Comparison of ENCODE assay signal across 10 mouse cellular contexts in genomic region chr15:79547289-79547820, GRCm38 (mm10). TPM values are rescaled to one million over a fixed set of nuclear protein-coding genes. Genes with fewer than 3 reads are reported as not detected.
DNase-seq lines count a peak whose midpoint lies in the region; ATAC-seq and TF ChIP-seq lines count a peak whose summit lies in the region.
"Had no signal": no experiment of that assay in that cellular context is flagged by ENCODE, and none has a peak within 500 bp of the region (broad histone marks: within the 10 kb centered on the region; RNA-seq: fewer than 3 reads in every experiment).

No protein-coding gene starts in this region.

- intact Hi-C loops in gastrocnemius, adult 2 months (cut with DNase I) = loop anchor here (5.0 to 10.0 kb wide), 2 partner anchors 137 to 175 kb away; partner anchors contain the start of gene Josd1

- no peaks in the 10 kb centered on the region for H3K27me3 ChIP-seq in limb, embryonic 14.5 days (ENCODE audit: control insufficient read depth, insufficient read depth, low read length)
- H3K27me3 ChIP-seq in stomach, embryonic 16.5 days (ENCODE audit: control insufficient read depth, insufficient read depth, low read length) = no peaks in the 10 kb centered on the region; the same call in 1 of the 2 replicates

- no peak for ATAC-seq in limb, embryonic 14.5 days (ENCODE audit: low FRiP score, low read depth)
- no peak for ATAC-seq in stomach, embryonic 16.5 days (ENCODE audit: insufficient read depth, low FRiP score)
- no peak for ATAC-seq in megakaryocyte progenitor cell, adult 5-6 weeks (replicated peaks; ENCODE audit: poor library complexity)

- peak overlapping the region; percentile 100 for H3K27ac ChIP-seq in gastrocnemius, adult 2 months
- peak overlapping the region; percentile 99 for H3K27ac ChIP-seq in limb, embryonic 14.5 days (replicated peaks; ENCODE audit: low read depth, low read length)
- H3K27ac ChIP-seq in stomach, embryonic 16.5 days (ENCODE audit: low read length) = peak overlapping the region; percentile 98

- peak overlapping the region; percentile 99 for H3K4me3 ChIP-seq in gastrocnemius, adult 2 months
- peak overlapping the region; percentile 69 for H3K4me3 ChIP-seq in limb, embryonic 14.5 days (replicated peaks; ENCODE audit: low read length)
- peak overlapping the region; percentile 94 for H3K4me3 ChIP-seq in stomach, embryonic 16.5 days (replicated peaks; ENCODE audit: low read length)

- no peak for TF ChIP-seq CTCF in gastrocnemius, adult 2 months (IDR thresholded peaks at IDR 0.05)

- no peak for TF ChIP-seq POLR2A in limb, embryonic 14.5 days (IDR thresholded peaks at IDR 0.05; ENCODE audit: borderline replicate concordance, extremely low read depth, insufficient read depth, insufficient read length)

- peaks cover 12% of the 10 kb centered on the region for H3K4me1 ChIP-seq in limb, embryonic 14.5 days (ENCODE audit: control insufficient read depth, insufficient read depth, low read length)
- H3K4me1 ChIP-seq in stomach, embryonic 16.5 days (ENCODE audit: control insufficient read depth, insufficient read depth, low read length) = peaks cover 19% of the 10 kb centered on the region

- peak overlapping the region; percentile 69 for H3K4me2 ChIP-seq in limb, embryonic 14.5 days (replicated peaks; ENCODE audit: low read depth, low read length, severe bottlenecking)
- H3K4me2 ChIP-seq in stomach, embryonic 16.5 days (ENCODE audit: low read depth, low read length) = peak overlapping the region; percentile 77

- H3K9ac ChIP-seq in limb, embryonic 14.5 days (ENCODE audit: low read depth, low read length, severe bottlenecking) = peak overlapping the region; percentile 99
- peak overlapping the region; percentile 77 for H3K9ac ChIP-seq in stomach, embryonic 16.5 days (ENCODE audit: low read length)

- 80% methylated on average over 17 of the region's 17 CpGs for WGBS in limb, embryonic 14.5 days
- 77% methylated on average over 17 of the region's 17 CpGs for WGBS in stomach, embryonic 16.5 days

- H3K36me3 ChIP-seq in limb, embryonic 14.5 days (ENCODE audit: control insufficient read depth, insufficient read depth, low read length) = peaks cover 25% of the 10 kb centered on the region
- H3K36me3 ChIP-seq in stomach, embryonic 16.5 days (ENCODE audit: control insufficient read depth, insufficient read depth, low read length) = peaks cover 11% of the 10 kb centered on the region; the same call in 1 of the 2 replicates

- no peaks in the 10 kb centered on the region for H3K9me3 ChIP-seq in limb, embryonic 14.5 days (ENCODE audit: control insufficient read depth, low read length)
- H3K9me3 ChIP-seq in stomach, embryonic 16.5 days (replicated peaks; ENCODE audit: control insufficient read depth, low read length) = no peaks in the 10 kb centered on the region

- DNase-seq in gastrocnemius, adult 2 months = no peak
- no peak for DNase-seq in gastrocnemius, postnatal 4 days (ENCODE audit: low spot score in 2 of 2)
- DNase-seq in thymus, adult 18-20 months = peak; percentile 27 to 28
- DNase-seq in thymus, postnatal 36 days = no peak
- DNase-seq in limb, embryonic 14.5 days (ENCODE audit: low spot score) = no peak
- no peak for DNase-seq in T-cell, adult 2 months (ENCODE audit: low spot score)

RNA-seq across cellular contexts. Expression of gene Ddx17, which starts 0.8 kb away (rescaled TPM):
- total RNA-seq in gastrocnemius, adult 2 months (2021) = 10 to 100 TPM; 80.2 to 86.8 TPM
- 100 to 1,000 TPM; 210 to 254 TPM for total RNA-seq in gastrocnemius, postnatal 4 days (2021)
- 724 and 821 TPM in 2 replicates for polyA plus RNA-seq in limb, embryonic 14.5 days (2012; rRNA removed)
- 92.6 and 98.0 TPM in 2 replicates for polyA plus RNA-seq in limb, embryonic 14.5 days (2014; fragmentation: Nextera tagmentation; extraction: Ambion mirVana)
- 39.6 and 42.0 TPM in 2 replicates for polyA plus RNA-seq in stomach, embryonic 16.5 days (2015; fragmentation: Nextera tagmentation; extraction: Ambion mirVana)
- 87.0 and 97.1 TPM in 2 replicates for total RNA-seq in megakaryocyte progenitor cell, adult 5-6 weeks (2015)
- total RNA-seq in megakaryocyte progenitor cell, adult 5-6 weeks (2017) = 129 and 165 TPM in 2 replicates

RNA-seq across cellular contexts. Expression of gene Kdelr3, which starts 31.1 kb away (rescaled TPM):
- 1 to 10 TPM; 1.9 to 3.7 TPM for total RNA-seq in gastrocnemius, adult 2 months (2021)
- 10 to 100 TPM; 49.1 to 55.1 TPM for total RNA-seq in gastrocnemius, postnatal 4 days (2021)
- 143 and 171 TPM in 2 replicates for polyA plus RNA-seq in limb, embryonic 14.5 days (2012; rRNA removed)
- 137 and 158 TPM in 2 replicates for polyA plus RNA-seq in limb, embryonic 14.5 days (2014; fragmentation: Nextera tagmentation; extraction: Ambion mirVana)
- 109 and 111 TPM in 2 replicates for polyA plus RNA-seq in stomach, embryonic 16.5 days (2015; fragmentation: Nextera tagmentation; extraction: Ambion mirVana)
- 0.12 TPM in 1 of 2 replicates, not detected in the other for total RNA-seq in megakaryocyte progenitor cell, adult 5-6 weeks (2015)
- total RNA-seq in megakaryocyte progenitor cell, adult 5-6 weeks (2017) = 0.21 and 0.30 TPM in 2 replicates
- total RNA-seq: common myeloid progenitor, adult 5-6 weeks had no signal

RNA-seq across cellular contexts. Expression of gene Kcnj4, which starts 42.3 kb away (rescaled TPM):
- total RNA-seq in gastrocnemius, adult 2 months (2021) = under 1 TPM in 1 of 2 experiments, not detected in 1; 0.10 TPM
- total RNA-seq in gastrocnemius, postnatal 4 days (2021) = under 1 TPM in 1 of 2 experiments, not detected in 1; 0.13 TPM
- polyA plus RNA-seq in limb, embryonic 14.5 days (2012; rRNA removed) = 0.36 and 0.43 TPM in 2 replicates
- polyA plus RNA-seq in limb, embryonic 14.5 days (2014; fragmentation: Nextera tagmentation; extraction: Ambion mirVana) = 0.08 TPM in 1 of 2 replicates, not detected in the other
- polyA plus RNA-seq in stomach, embryonic 16.5 days (2015; fragmentation: Nextera tagmentation; extraction: Ambion mirVana) = not detected in 2 replicates
- not detected in 2 replicates for total RNA-seq in megakaryocyte progenitor cell, adult 5-6 weeks (2015)
- total RNA-seq in megakaryocyte progenitor cell, adult 5-6 weeks (2017) = not detected in 2 replicates
- total RNA-seq: common myeloid progenitor, adult 5-6 weeks had no signal

RNA-seq across cellular contexts. Expression of gene Dmc1, which starts 57.6 kb away (rescaled TPM):
- not detected for total RNA-seq in gastrocnemius, adult 2 months (2021)
- total RNA-seq in gastrocnemius, postnatal 4 days (2021) = 1 to 10 TPM; 1.7 to 3.6 TPM
- polyA plus RNA-seq in limb, embryonic 14.5 days (2012; rRNA removed) = 13.1 and 13.6 TPM in 2 replicates
- 2.6 TPM in 2 replicates for polyA plus RNA-seq in limb, embryonic 14.5 days (2014; fragmentation: Nextera tagmentation; extraction: Ambion mirVana)
- 2.4 and 2.8 TPM in 2 replicates for polyA plus RNA-seq in stomach, embryonic 16.5 days (2015; fragmentation: Nextera tagmentation; extraction: Ambion mirVana)
- total RNA-seq in megakaryocyte progenitor cell, adult 5-6 weeks (2015) = 3.4 and 3.5 TPM in 2 replicates
- total RNA-seq in megakaryocyte progenitor cell, adult 5-6 weeks (2017) = 2.9 and 4.0 TPM in 2 replicates
- polyA plus RNA-seq: C2C12 had no signal

Comparison
In these comparisons a context has a peak if more than half of its experiments do, and no peak if none do; other contexts are left out.
1. DNase-seq: peak in thymus, adult 18-20 months (2 of 2); none in gastrocnemius, adult 2 months (single experiment), gastrocnemius, postnatal 4 days (0 of 2), thymus, postnatal 36 days (0 of 2), limb, embryonic 14.5 days (single experiment) and T-cell, adult 2 months (single experiment).
2. RNA of gene Kdelr3, which starts 31.1 kb away (total RNA-seq): 49.1 to 55.1 TPM in gastrocnemius, postnatal 4 days; 1.9 to 3.7 TPM in gastrocnemius, adult 2 months and 0.12 to 0.30 TPM in megakaryocyte progenitor cell, adult 5-6 weeks; every median in the first group is over 10 times any median in the second.
3. Peak in every context shown above with its lines, with median percentiles within 50 percentile points of each other: H3K27ac ChIP-seq and H3K4me3 ChIP-seq.